Mouse (Mus musculus) olfactory bulb, adult 2 months (tissue): ENCODE data around the gene Trappc12. TPM values are rescaled to one million over a fixed set of nuclear protein-coding genes. Genes with fewer than 3 reads are reported as not detected.
A peak's percentile ranks its signal among the peaks of the same experiment; 100 is the strongest.

ENCODE experiments used
- H3K27ac ChIP-seq: fragments of 200-500 bp; 2 replicates; pipeline ENCODE4 v1.5.1; 2012; ENCODE audit warnings: low read depth, low read length; ENCODE audit not compliant: insufficient read depth
- H3K4me1 ChIP-seq: fragments of 200-500 bp; 2 replicates; pipeline ENCODE4 v1.6.1; 2012; ENCODE audit warnings: low read length; ENCODE audit not compliant: control insufficient read depth, insufficient read depth
- H3K4me3 ChIP-seq: fragments of 200-500 bp; 2 replicates; pipeline ENCODE4 v1.5.1; 2012; ENCODE audit warnings: mild to moderate bottlenecking, low read depth, low read length, moderate library complexity; ENCODE audit not compliant: insufficient read depth
- CTCF ChIP-seq: fragments of 200-500 bp; IDR thresholded peaks from 2 replicates; pipeline ENCODE4 v1.5.1; 2012; ENCODE audit warnings: low read depth, mild to moderate bottlenecking, low read length, moderate library complexity; ENCODE audit not compliant: insufficient read depth
- POLR2A ChIP-seq: fragments of 200-500 bp; IDR thresholded peaks from 2 replicates; pipeline ENCODE4 v1.6.1; 2012; ENCODE audit warnings: mild to moderate bottlenecking, low read depth, low read length, moderate library complexity; ENCODE audit not compliant: insufficient read depth
- WGBS: fragments of 180-500 bp; shearing (Covaris S2); methylation state at CpG from one replicate; pipeline ENCODE4 v1.1.7; 2018; 5-methylcytosine and 5-hydroxymethylcytosine counted together
- polyA plus RNA-seq: library from polyadenylated mRNA; stranded (reverse); fragments of >200 nt; gene quantifications from 2 replicates; pipeline ENCODE4 v1.2.4, GENCODE M21; 2012; ENCODE audit warnings: low replicate concordance; ENCODE audit not compliant: missing spikeins, insufficient read depth, insufficient read length

The Trappc12 gene
- polyA plus RNA-seq, 1 experiment, result not detected

DNA sequence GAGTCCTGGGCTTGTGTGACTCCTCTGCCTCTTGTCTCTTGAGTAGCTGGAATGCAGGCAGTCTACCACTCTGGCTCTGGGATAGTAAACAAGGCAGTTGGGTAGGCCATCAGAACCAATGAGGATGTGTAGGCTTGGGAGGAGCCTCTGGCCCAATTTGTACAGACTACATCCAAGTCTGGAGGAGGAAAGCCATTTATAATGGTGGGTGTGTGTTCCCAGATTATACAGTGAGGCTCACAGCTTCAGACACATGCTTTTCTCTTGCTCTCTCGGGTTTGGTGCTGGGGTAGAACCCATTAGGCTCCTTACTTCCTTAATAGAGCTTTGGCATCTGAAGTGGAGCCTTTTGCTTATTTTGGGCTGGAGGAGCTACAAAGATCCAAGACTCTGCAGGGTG is 65.6 kb downstream of the Trappc12 start:
- TF ChIP-seq POLR2A, result no peak
- no peak for TF ChIP-seq CTCF
- no peak overlapping the region for H3K4me3 ChIP-seq
- H3K27ac ChIP-seq, result no peak overlapping the region
- H3K4me1 ChIP-seq, result 0 out of 2 replicates have a peak, but pooled peaks cover 2% of the 10 kb centered on the region
- 52% methylated on average over 1 of the region's 1 CpGs for WGBS

GRCm38 (mm10) chr12:28675925-28676209 is 74.4 kb downstream of the Trappc12 start:
- H3K4me3 ChIP-seq, result peak overlapping the region; percentile 83
- peak overlapping the region; percentile 96 for H3K27ac ChIP-seq

DNA sequence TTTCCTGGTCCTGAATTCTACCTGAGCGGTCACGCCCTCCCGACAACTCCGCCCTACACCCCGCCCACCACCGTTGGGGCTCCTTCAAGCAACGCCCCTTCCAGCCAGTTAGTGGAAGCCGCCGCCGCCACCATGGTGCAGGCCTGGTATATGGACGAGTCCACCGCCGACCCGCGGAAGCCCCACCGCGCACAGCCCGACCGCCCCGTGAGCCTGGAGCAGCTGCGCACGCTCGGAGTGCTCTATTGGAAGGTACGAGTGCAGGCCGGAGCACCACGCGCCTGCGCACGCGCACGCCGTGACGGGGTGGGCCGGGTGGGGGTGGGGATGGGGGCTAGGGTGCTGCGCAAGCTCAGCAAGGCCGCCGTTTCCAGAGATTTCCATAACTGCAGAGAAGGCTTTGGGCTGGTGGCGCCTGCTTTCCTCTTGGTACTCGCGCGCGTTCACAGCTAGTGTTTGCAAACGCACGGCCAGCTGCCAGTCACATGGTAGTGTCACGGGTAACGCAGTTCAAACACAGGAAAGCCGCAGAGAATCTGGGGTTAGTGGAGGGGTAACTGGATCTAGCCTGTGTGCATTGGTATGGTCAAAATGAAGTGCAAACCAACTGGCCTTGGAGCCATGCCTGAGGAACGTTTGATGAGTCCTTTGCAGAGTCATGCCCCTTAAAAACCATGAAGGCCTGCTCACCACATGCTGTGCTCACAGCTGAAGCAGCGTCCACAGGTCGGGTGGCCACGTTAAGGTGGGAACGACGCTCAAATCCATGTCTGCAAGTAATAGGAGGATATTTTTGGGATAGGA is 74.9 kb downstream of the Trappc12 start, which contains the start of gene Adi1:
Adi1 (plus strand) TSS at position 111 of the 804 bp plus-strand sequence.
- WGBS, result 3% methylated on average over 53 of the region's 53 CpGs
- peak within 1 kb of the TSS; percentile 96 for H3K27ac ChIP-seq
- H3K4me3 ChIP-seq, result peak within 1 kb of the TSS; percentile 83
- H3K4me1 ChIP-seq, result peaks cover 7% of the 10 kb centered on the region
- TF ChIP-seq POLR2A, result peak; percentile 87
- no peak for TF ChIP-seq CTCF

More at GRCm38 (mm10) chr12:28675925-28676209, 74.4 kb downstream of the Trappc12 start:
- WGBS, result 66% methylated on average over 5 of the region's 5 CpGs
- H3K4me1 ChIP-seq, result peaks cover 7% of the 10 kb centered on the region
- no peak for TF ChIP-seq CTCF

DNA sequence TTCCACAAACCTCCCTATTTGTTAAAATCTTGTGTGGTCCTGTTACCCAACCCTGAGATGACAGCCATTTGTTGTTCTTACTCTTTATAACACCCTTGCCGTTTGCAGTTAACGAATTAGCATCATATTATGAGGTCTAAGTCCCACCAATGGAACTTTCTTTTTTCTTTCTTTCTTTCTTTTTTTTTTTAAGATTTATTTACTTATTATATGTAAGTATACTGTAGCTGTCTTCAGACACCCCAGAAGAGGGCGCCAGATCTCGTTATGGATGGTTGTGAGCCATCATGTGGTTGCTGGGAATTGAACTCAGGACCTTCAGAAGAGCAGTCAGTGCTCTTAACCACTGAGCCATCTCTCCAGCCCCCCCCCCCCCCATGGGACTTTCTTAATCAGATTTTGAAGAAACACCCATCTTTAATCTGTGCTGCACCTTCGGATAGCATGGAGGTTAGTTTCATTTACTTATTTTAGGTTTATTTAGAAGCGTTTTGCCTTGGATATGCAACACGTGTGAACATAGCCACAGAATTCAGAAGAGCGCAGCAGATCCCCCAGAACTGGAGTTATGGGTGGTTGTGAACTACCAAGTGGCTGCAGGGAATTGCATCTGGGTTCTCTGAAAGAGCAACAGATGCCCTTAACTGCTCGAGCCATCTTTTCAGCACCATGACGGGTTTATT is 76.1 kb downstream of the Trappc12 start:
- no peak overlapping the region for H3K4me3 ChIP-seq
- H3K27ac ChIP-seq, result no peak overlapping the region
- 84% methylated on average over 10 of the region's 10 CpGs for WGBS
- no peak for TF ChIP-seq POLR2A
- TF ChIP-seq CTCF, result no peak
- peaks cover 7% of the 10 kb centered on the region for H3K4me1 ChIP-seq

DNA sequence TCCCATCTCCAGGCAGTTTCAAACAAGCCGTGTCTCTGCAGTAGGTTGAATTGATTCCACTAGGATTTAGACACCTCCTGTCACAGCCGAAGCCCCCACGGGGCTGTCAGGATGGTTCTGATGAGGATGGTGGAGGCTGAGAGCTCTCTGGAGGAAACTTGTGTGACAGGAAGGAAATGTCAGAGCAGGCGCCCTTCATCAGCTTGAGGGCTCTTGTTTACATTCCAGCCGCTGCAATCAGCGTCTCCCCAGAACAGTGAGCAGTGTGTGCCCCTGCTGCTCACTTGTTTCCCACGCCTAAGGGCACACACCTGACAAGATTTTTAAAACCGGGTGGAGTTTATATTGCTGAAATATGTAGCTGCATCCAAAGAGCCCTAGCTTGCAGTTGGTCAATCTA is 83.0 kb downstream of the Trappc12 start:
- Histone ChIP-seq H3K4me1 (no peaks in the 10 kb centered on the region), H3K4me3 (no peak overlapping the region), H3K27ac (no peak overlapping the region)
- 61% methylated on average over 8 of the region's 8 CpGs for WGBS
- TF ChIP-seq CTCF (no peak), POLR2A (no peak)

DNA sequence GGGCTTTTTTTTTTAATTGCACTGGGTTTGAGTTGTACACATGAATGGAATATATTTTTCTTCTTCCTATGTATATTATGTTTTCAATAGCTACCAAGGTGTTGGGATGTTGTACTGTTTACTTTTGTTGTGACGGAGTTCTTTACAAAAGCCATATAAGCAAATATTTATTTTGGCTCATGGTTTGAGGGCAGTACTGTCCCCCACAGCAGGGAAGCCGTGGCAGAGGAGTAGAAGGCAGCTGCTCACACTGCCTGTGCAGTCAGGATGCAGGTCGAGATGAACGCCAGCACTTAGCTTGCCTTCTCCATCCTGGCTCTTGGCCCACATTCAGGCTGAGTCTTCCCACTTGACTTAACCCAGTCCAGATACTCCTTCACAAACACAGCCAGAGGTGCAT is 83.5 kb downstream of the Trappc12 start:
- 68% methylated on average over 4 of the region's 4 CpGs for WGBS
- TF ChIP-seq POLR2A (no peak), CTCF (no peak)
- Histone ChIP-seq H3K27ac (no peak overlapping the region), H3K4me3 (no peak overlapping the region), H3K4me1 (no peaks in the 10 kb centered on the region)

GRCm38 (mm10) chr12:28662628-28663027 is 87.6 kb downstream of the Trappc12 start:
- Histone ChIP-seq H3K4me3 (no peak overlapping the region), H3K27ac (no peak overlapping the region), H3K4me1 (no peaks in the 10 kb centered on the region)
- no peak for TF ChIP-seq CTCF
- no peak for TF ChIP-seq POLR2A
- WGBS, result 83% methylated on average over 4 of the region's 4 CpGs

GRCm38 (mm10) chr12:28649141-28650110 is 100.8 kb downstream of the Trappc12 start, which contains the start of gene Rnaseh1:
Gene Rnaseh1, plus strand, starts transcription at chr12:28649602.
- Histone ChIP-seq H3K4me1 (peaks cover 3% of the 10 kb centered on the region; the same call in 1 of the 2 replicates), H3K27ac (peak within 1 kb of the TSS; percentile 53; the same call in 1 of the 2 replicates), H3K4me3 (peak within 1 kb of the TSS; percentile 76)
- 2% methylated on average over 52 of the region's 52 CpGs for WGBS
- TF ChIP-seq CTCF (no peak), POLR2A (peak; percentile 82)

Other genes starting within 250 kb of the Trappc12 start
- gene Dcdc2c, start 198.1 kb downstream of the Trappc12 start, polyA plus RNA-seq, result not detected in 2 replicates
- gene Allc, start 167.9 kb downstream of the Trappc12 start, polyA plus RNA-seq, result not detected in 2 replicates
- gene Colec11, start 127.1 kb downstream of the Trappc12 start, polyA plus RNA-seq, result not detected in 2 replicates
- not detected in 2 replicates for gene Rps7, start 114.5 kb downstream of the Trappc12 start, polyA plus RNA-seq
- gene Rnaseh1, start 100.9 kb downstream of the Trappc12 start, polyA plus RNA-seq, result not detected in 2 replicates
- gene Adi1, start 75.2 kb downstream of the Trappc12 start, polyA plus RNA-seq, result not detected in 2 replicates
- not detected in 2 replicates for gene Eipr1, start 1.3 kb upstream of the Trappc12 start, polyA plus RNA-seq